Mouse (Mus musculus): ENCODE results near the gene Igfbp2. TPM values are rescaled to one million over a fixed set of nuclear protein-coding genes. Genes with fewer than 3 reads are reported as not detected.

The Igfbp2 gene
- polyA plus RNA-seq, 1 experiment = 537 TPM

- no peaks in the 10 kb centered on the region for H3K36me3 ChIP-seq (ENCODE audit: control insufficient read depth, insufficient read depth, low read length, poor library complexity, severe bottlenecking)
- no peak for TF ChIP-seq CTCF (IDR thresholded peaks at IDR 0.05; ENCODE audit: low read depth, low read length)
- no peak for TF ChIP-seq POLR2A (IDR thresholded peaks at IDR 0.05; ENCODE audit: insufficient read depth, low read length)
- TF ChIP-seq EP300 (IDR thresholded peaks at IDR 0.05; ENCODE audit: insufficient read depth, low read depth, low read length) = no peak
- H3K4me1 ChIP-seq (ENCODE audit: control insufficient read depth, insufficient read depth, low read length) = no peaks in the 10 kb centered on the region
- H3K9ac ChIP-seq (ENCODE audit: low read depth, poor library complexity, severe bottlenecking) = no peak overlapping the region
- no peaks in the 10 kb centered on the region for H3K9me3 ChIP-seq (replicated peaks; ENCODE audit: control insufficient read depth, insufficient read depth, low read length, poor library complexity, severe bottlenecking)
- no peak overlapping the region for H3K27ac ChIP-seq (ENCODE audit: insufficient read depth, low read length)
- H3K27me3 ChIP-seq (ENCODE audit: control insufficient read depth, insufficient read depth, low read length, poor library complexity, severe bottlenecking) = peaks cover 11% of the 10 kb centered on the region
- peak overlapping the region; percentile 55 for H3K4me3 ChIP-seq (ENCODE audit: low read depth, low read length)
Measured at GRCm38 (mm10) chr1:72869681-72870614, 45.6 kb downstream of the Igfbp2 start.

- no peak overlapping the region for H3K9ac ChIP-seq (ENCODE audit: low read depth, poor library complexity, severe bottlenecking)
- no peak for TF ChIP-seq POLR2A (IDR thresholded peaks at IDR 0.05; ENCODE audit: insufficient read depth, low read length)
- H3K4me3 ChIP-seq (ENCODE audit: low read depth, low read length) = peak overlapping the region; percentile 55
- no peaks in the 10 kb centered on the region for H3K9me3 ChIP-seq (replicated peaks; ENCODE audit: control insufficient read depth, insufficient read depth, low read length, poor library complexity, severe bottlenecking)
- H3K27me3 ChIP-seq (ENCODE audit: control insufficient read depth, insufficient read depth, low read length, poor library complexity, severe bottlenecking) = peaks cover 11% of the 10 kb centered on the region
- no peaks in the 10 kb centered on the region for H3K4me1 ChIP-seq (ENCODE audit: control insufficient read depth, insufficient read depth, low read length)
- H3K27ac ChIP-seq (ENCODE audit: insufficient read depth, low read length) = no peak overlapping the region
- no peaks in the 10 kb centered on the region for H3K36me3 ChIP-seq (ENCODE audit: control insufficient read depth, insufficient read depth, low read length, poor library complexity, severe bottlenecking)
Measured at GRCm38 (mm10) chr1:72870615-72871336, 46.5 kb downstream of the Igfbp2 start.

GRCm38 (mm10) chr1:72871337-72871696, 47.0 kb downstream of the Igfbp2 start:
- Histone ChIP-seq H3K9ac (ENCODE audit: low read depth, poor library complexity, severe bottlenecking) (no peak overlapping the region), H3K4me3 (ENCODE audit: low read depth, low read length) (peak overlapping the region; percentile 62), H3K27ac (ENCODE audit: insufficient read depth, low read length) (no peak overlapping the region), H3K4me1 (ENCODE audit: control insufficient read depth, insufficient read depth, low read length) (no peaks in the 10 kb centered on the region), H3K9me3 (replicated peaks; ENCODE audit: control insufficient read depth, insufficient read depth, low read length, poor library complexity, severe bottlenecking) (no peaks in the 10 kb centered on the region), H3K36me3 (ENCODE audit: control insufficient read depth, insufficient read depth, low read length, poor library complexity, severe bottlenecking) (no peaks in the 10 kb centered on the region), H3K27me3 (ENCODE audit: control insufficient read depth, insufficient read depth, low read length, poor library complexity, severe bottlenecking) (peaks cover 13% of the 10 kb centered on the region)
- no peak for TF ChIP-seq CTCF (IDR thresholded peaks at IDR 0.05; ENCODE audit: low read depth, low read length)
- TF ChIP-seq EP300 (IDR thresholded peaks at IDR 0.05; ENCODE audit: insufficient read depth, low read depth, low read length) = no peak
- no peak for TF ChIP-seq POLR2A (IDR thresholded peaks at IDR 0.05; ENCODE audit: insufficient read depth, low read length)

GRCm38 (mm10) chr1:72871697-72872411, 47.6 kb downstream of the Igfbp2 start:
- Histone ChIP-seq H3K9ac (ENCODE audit: low read depth, poor library complexity, severe bottlenecking) (peak overlapping the region; percentile 25; the same call in 1 of the 2 replicates), H3K9me3 (replicated peaks; ENCODE audit: control insufficient read depth, insufficient read depth, low read length, poor library complexity, severe bottlenecking) (no peaks in the 10 kb centered on the region), H3K4me3 (ENCODE audit: low read depth, low read length) (peak overlapping the region; percentile 62), H3K36me3 (ENCODE audit: control insufficient read depth, insufficient read depth, low read length, poor library complexity, severe bottlenecking) (no peaks in the 10 kb centered on the region), H3K27me3 (ENCODE audit: control insufficient read depth, insufficient read depth, low read length, poor library complexity, severe bottlenecking) (peaks cover 13% of the 10 kb centered on the region), H3K27ac (ENCODE audit: insufficient read depth, low read length) (no peak overlapping the region), H3K4me1 (ENCODE audit: control insufficient read depth, insufficient read depth, low read length) (no peaks in the 10 kb centered on the region)
- TF ChIP-seq EP300 (IDR thresholded peaks at IDR 0.05; ENCODE audit: insufficient read depth, low read depth, low read length) = no peak
- TF ChIP-seq POLR2A (IDR thresholded peaks at IDR 0.05; ENCODE audit: insufficient read depth, low read length) = no peak
- no peak for TF ChIP-seq CTCF (IDR thresholded peaks at IDR 0.05; ENCODE audit: low read depth, low read length)

GRCm38 (mm10) chr1:72872521-72872920, 48.2 kb downstream of the Igfbp2 start:
- H3K9ac ChIP-seq (ENCODE audit: low read depth, poor library complexity, severe bottlenecking) = no peak overlapping the region
- no peaks in the 10 kb centered on the region for H3K36me3 ChIP-seq (ENCODE audit: control insufficient read depth, insufficient read depth, low read length, poor library complexity, severe bottlenecking)
- H3K4me3 ChIP-seq (ENCODE audit: low read depth, low read length) = peak overlapping the region; percentile 14; the same call in 1 of the 2 replicates
- H3K27me3 ChIP-seq (ENCODE audit: control insufficient read depth, insufficient read depth, low read length, poor library complexity, severe bottlenecking) = peaks cover 13% of the 10 kb centered on the region
- no peaks in the 10 kb centered on the region for H3K9me3 ChIP-seq (replicated peaks; ENCODE audit: control insufficient read depth, insufficient read depth, low read length, poor library complexity, severe bottlenecking)
- no peak overlapping the region for H3K27ac ChIP-seq (ENCODE audit: insufficient read depth, low read length)
- no peak for TF ChIP-seq EP300 (IDR thresholded peaks at IDR 0.05; ENCODE audit: insufficient read depth, low read depth, low read length)
- TF ChIP-seq CTCF (IDR thresholded peaks at IDR 0.05; ENCODE audit: low read depth, low read length) = no peak
- H3K4me1 ChIP-seq (ENCODE audit: control insufficient read depth, insufficient read depth, low read length) = no peaks in the 10 kb centered on the region
